Mouse (Mus musculus) heart, embryonic 14.5 days (tissue): ENCODE results near the gene Nrd1. TPM values are rescaled to one million over a fixed set of nuclear protein-coding genes. Genes with fewer than 3 reads are reported as not detected.

Experiments
- ATAC-seq: fragments of 200-750 bp; cut with Nextera tagmentation; 2 replicates; pipeline ENCODE4 v1.8.0; 2017; ENCODE audit warnings: low read depth, moderate TSS enrichment; ENCODE audit not compliant: insufficient number of reproducible peaks, insufficient read depth, low FRiP score
- H3K27ac ChIP-seq, 2 experiments: fragments of 200-500 bp in 1 of 2; fragments of 300-500 bp in 1 of 2; sonication (generic) in 1 of 2; replicated peaks in 1 of 2; 2 replicates each; pipeline ENCODE4 v1.5.1; 2012 to 2014; ENCODE audit warnings: low read depth in 2 of 2, low read length in 2 of 2, control low read depth in 1 of 2, mild to moderate bottlenecking in 1 of 2, mixed read lengths in 1 of 2; ENCODE audit not compliant: control insufficient read depth in 1 of 2, insufficient read depth in 1 of 2
- H3K27me3 ChIP-seq: fragments of 300-500 bp; sonication (generic); 2 replicates; pipeline ENCODE4 v1.6.1; 2014; ENCODE audit warnings: mild to moderate bottlenecking, low read length, control low read depth; ENCODE audit not compliant: control insufficient read depth, insufficient read depth
- H3K36me3 ChIP-seq: fragments of 300-500 bp; sonication (generic); 2 replicates; pipeline ENCODE4 v1.6.1; 2014; ENCODE audit warnings: mild to moderate bottlenecking, control low read depth, low read length, mixed read lengths; ENCODE audit not compliant: control insufficient read depth, insufficient read depth
- H3K4me1 ChIP-seq, 2 experiments: fragments of 200-500 bp in 1 of 2; fragments of 300-500 bp in 1 of 2; sonication (generic) in 1 of 2; 2 replicates each; pipeline ENCODE4 v1.6.1; 2012 to 2014; ENCODE audit warnings: low read length in 2 of 2, control low read depth in 1 of 2, mixed read lengths in 1 of 2; ENCODE audit not compliant: control insufficient read depth in 2 of 2, insufficient read depth in 2 of 2
- H3K4me2 ChIP-seq: fragments of 300-500 bp; sonication (generic); 2 replicates; pipeline ENCODE4 v1.6.1; 2014; ENCODE audit warnings: mild to moderate bottlenecking, low read length
- H3K4me3 ChIP-seq, 2 experiments: fragments of 200-500 bp in 1 of 2; fragments of 300-500 bp in 1 of 2; sonication (generic) in 1 of 2; 2 replicates each; pipeline ENCODE4 v1.5.1; 2012 to 2014; ENCODE audit warnings: low read length in 2 of 2, mild to moderate bottlenecking in 2 of 2, control low read depth in 1 of 2, low read depth in 1 of 2, moderate library complexity in 1 of 2; ENCODE audit not compliant: control insufficient read depth in 1 of 2, insufficient read depth in 1 of 2
- H3K9ac ChIP-seq: fragments of 300-500 bp; sonication (generic); 2 replicates; pipeline ENCODE4 v1.6.1; 2014; ENCODE audit warnings: mild to moderate bottlenecking, low read length
- H3K9me3 ChIP-seq: fragments of 300-500 bp; sonication (generic); 2 replicates; pipeline ENCODE4 v1.6.1; 2016; ENCODE audit warnings: low read length, control low read depth; ENCODE audit not compliant: control insufficient read depth
- WGBS: fragments of 180-500 bp; shearing (Covaris S2); extraction: QIAGEN DNeasy Blood & Tissue Kit; methylation state at CpG from one replicate; pipeline ENCODE4 v1.1.7; 2014; 5-methylcytosine and 5-hydroxymethylcytosine counted together
- polyA plus RNA-seq: library from polyadenylated mRNA; unstranded; fragments of >200 nt; fragmentation: Nextera tagmentation; extraction: Ambion mirVana; gene quantifications from 2 replicates; pipeline ENCODE4 v1.2.1, GENCODE M21; 2014

Gene Nrd1
- polyA plus RNA-seq, 1 experiment from 2014 or later: 37.5 TPM

- no peak for ATAC-seq
- H3K27me3 ChIP-seq: no peaks in the 10 kb centered on the region
- WGBS: 31% methylated on average over 6 of the region's 6 CpGs
- H3K4me2 ChIP-seq: no peak overlapping the region
- no peak overlapping the region for H3K9ac ChIP-seq
- no peak overlapping the region for H3K4me3 ChIP-seq
- no peaks in the 10 kb centered on the region for H3K36me3 ChIP-seq
- H3K27ac ChIP-seq: no peak overlapping the region
- no peaks in the 10 kb centered on the region for H3K9me3 ChIP-seq
- no peaks in the 10 kb centered on the region for H3K4me1 ChIP-seq
Observed at GRCm38 (mm10) chr4:108976458-108977071, 23.9 kb upstream of the Nrd1 start.

- no peak overlapping the region for H3K4me2 ChIP-seq
- H3K27ac ChIP-seq: no peak overlapping the region
- H3K36me3 ChIP-seq: no peaks in the 10 kb centered on the region
- ATAC-seq: no peak
- 79% methylated on average over 1 of the region's 1 CpGs for WGBS
- H3K27me3 ChIP-seq: no peaks in the 10 kb centered on the region
- H3K9me3 ChIP-seq: no peaks in the 10 kb centered on the region
- H3K9ac ChIP-seq: no peak overlapping the region
- H3K4me1 ChIP-seq: no peaks in the 10 kb centered on the region
- no peak overlapping the region for H3K4me3 ChIP-seq
Observed at GRCm38 (mm10) chr4:108986833-108987472, 13.5 kb upstream of the Nrd1 start.

GRCm38 (mm10) chr4:108987473-108987842 is 13.0 kb upstream of the Nrd1 start:
- no peak for ATAC-seq
- Histone ChIP-seq H3K36me3 (no peaks in the 10 kb centered on the region), H3K9me3 (no peaks in the 10 kb centered on the region), H3K4me2 (no peak overlapping the region), H3K4me3 (no peak overlapping the region), H3K27me3 (no peaks in the 10 kb centered on the region), H3K9ac (no peak overlapping the region), H3K4me1 (no peaks in the 10 kb centered on the region), H3K27ac (no peak overlapping the region)
- 84% methylated on average over 4 of the region's 4 CpGs for WGBS

- H3K9me3 ChIP-seq: no peaks in the 10 kb centered on the region
- H3K27ac ChIP-seq: no peak overlapping the region
- no peaks in the 10 kb centered on the region for H3K36me3 ChIP-seq
- no peaks in the 10 kb centered on the region for H3K4me1 ChIP-seq
- ATAC-seq: no peak
- H3K27me3 ChIP-seq: no peaks in the 10 kb centered on the region
- no peak overlapping the region for H3K4me3 ChIP-seq
- 60% methylated on average over 2 of the region's 2 CpGs for WGBS
- no peak overlapping the region for H3K4me2 ChIP-seq
- no peak overlapping the region for H3K9ac ChIP-seq
Observed at GRCm38 (mm10) chr4:108989430-108989829, 11.0 kb upstream of the Nrd1 start.

GRCm38 (mm10) chr4:108990032-108990431 is 10.4 kb upstream of the Nrd1 start:
- Histone ChIP-seq H3K9ac (no peak overlapping the region), H3K9me3 (no peaks in the 10 kb centered on the region), H3K27me3 (no peaks in the 10 kb centered on the region), H3K4me2 (no peak overlapping the region), H3K27ac (no peak overlapping the region), H3K36me3 (no peaks in the 10 kb centered on the region), H3K4me1 (no peaks in the 10 kb centered on the region), H3K4me3 (no peak overlapping the region)
- ATAC-seq: no peak

- H3K9ac ChIP-seq: no peak overlapping the region
- no peaks in the 10 kb centered on the region for H3K4me1 ChIP-seq
- H3K27ac ChIP-seq: no peak overlapping the region
- H3K4me2 ChIP-seq: no peak overlapping the region
- no peak for ATAC-seq
- H3K36me3 ChIP-seq: no peaks in the 10 kb centered on the region
- H3K4me3 ChIP-seq: no peak overlapping the region
- H3K27me3 ChIP-seq: no peaks in the 10 kb centered on the region
- no peaks in the 10 kb centered on the region for H3K9me3 ChIP-seq
- WGBS: 77% methylated on average over 6 of the region's 6 CpGs
Observed at GRCm38 (mm10) chr4:108990571-108990970, 9.9 kb upstream of the Nrd1 start.

- Histone ChIP-seq H3K4me1 (no peaks in the 10 kb centered on the region), H3K9ac (no peak overlapping the region), H3K4me3 (no peak overlapping the region), H3K27me3 (no peaks in the 10 kb centered on the region), H3K4me2 (no peak overlapping the region), H3K36me3 (no peaks in the 10 kb centered on the region), H3K9me3 (no peaks in the 10 kb centered on the region), H3K27ac (no peak overlapping the region)
- ATAC-seq: no peak
Observed at GRCm38 (mm10) chr4:108991811-108992210, 8.6 kb upstream of the Nrd1 start.

- Histone ChIP-seq H3K4me3 (no peak overlapping the region), H3K27me3 (no peaks in the 10 kb centered on the region), H3K4me1 (no peaks in the 10 kb centered on the region), H3K9me3 (no peaks in the 10 kb centered on the region), H3K9ac (no peak overlapping the region), H3K4me2 (no peak overlapping the region), H3K27ac (no peak overlapping the region), H3K36me3 (no peaks in the 10 kb centered on the region)
- ATAC-seq: no peak
- WGBS: 52% methylated on average over 2 of the region's 2 CpGs
Observed at GRCm38 (mm10) chr4:108992978-108993377, 7.5 kb upstream of the Nrd1 start.
